ENCODE assay signal across 8 mouse cellular contexts in genomic region chr9:75435918-75436317, GRCm38 (mm10). TPM values are rescaled to one million over a fixed set of nuclear protein-coding genes. Genes with fewer than 3 reads are reported as not detected.
A peak's percentile ranks its signal among the peaks of the same experiment; 100 is the strongest.
DNase-seq lines count a peak whose midpoint lies in the region; ATAC-seq lines count a peak whose summit lies in the region.

No protein-coding gene starts in this region.

- H3K9ac ChIP-seq in intestine, embryonic 15.5 days, result no peak overlapping the region
- peak overlapping the region; percentile 27 for H3K9ac ChIP-seq in midbrain, embryonic 11.5 days (ENCODE audit: low read length)

- DNase-seq in layer of hippocampus, adult 11-12 months (ENCODE audit: low spot score), result peak; percentile 67
- DNase-seq in layer of hippocampus, adult 9-10 months (ENCODE audit: low spot score), result no peak
- peak; percentile 92 for DNase-seq in embryo, embryonic 10 days (ENCODE audit: low spot score)
- DNase-seq in gastrocnemius, postnatal 25 days, result peak; percentile 79
- peak; percentile 73 for DNase-seq in left cerebral cortex, postnatal 4 days
- peak; percentile 95 for DNase-seq in midbrain, embryonic 11.5 days (ENCODE audit: low spot score, missing footprints)
- peak; percentile 92 for DNase-seq in skeletal muscle tissue, adult 2 months (ENCODE audit: low read depth, low spot score)

- no peaks in the 10 kb centered on the region for H3K36me3 ChIP-seq in intestine, embryonic 15.5 days
- no peaks in the 10 kb centered on the region for H3K36me3 ChIP-seq in midbrain, embryonic 11.5 days (ENCODE audit: control insufficient read depth, insufficient read depth, low read length)

- no peak overlapping the region for H3K4me3 ChIP-seq in intestine, embryonic 15.5 days (replicated peaks)
- H3K4me3 ChIP-seq in midbrain, embryonic 11.5 days (ENCODE audit: low read depth, low read length), result no peak overlapping the region

- WGBS in intestine, embryonic 15.5 days, result 5% methylated on average over 12 of the region's 12 CpGs
- WGBS in midbrain, embryonic 11.5 days, result 3% methylated on average over 12 of the region's 12 CpGs

- no peaks in the 10 kb centered on the region for H3K27me3 ChIP-seq in intestine, embryonic 15.5 days (replicated peaks)
- H3K27me3 ChIP-seq in midbrain, embryonic 11.5 days (ENCODE audit: control insufficient read depth, insufficient read depth, low read length), result no peaks in the 10 kb centered on the region

- no peaks in the 10 kb centered on the region for H3K9me3 ChIP-seq in intestine, embryonic 15.5 days
- H3K9me3 ChIP-seq in midbrain, embryonic 11.5 days (ENCODE audit: control insufficient read depth, low read length), result no peaks in the 10 kb centered on the region

- H3K27ac ChIP-seq in intestine, embryonic 15.5 days, result no peak overlapping the region
- H3K27ac ChIP-seq in midbrain, embryonic 11.5 days (ENCODE audit: low read depth, low read length), result peak overlapping the region; percentile 35; the same call in 1 of the 2 replicates

- peak overlapping the region; percentile 18; the same call in 1 of the 2 replicates for H3K4me2 ChIP-seq in intestine, embryonic 15.5 days (replicated peaks)
- no peak overlapping the region for H3K4me2 ChIP-seq in midbrain, embryonic 11.5 days

- peak; percentile 76 for ATAC-seq in intestine, embryonic 15.5 days
- peak; percentile 89 for ATAC-seq in midbrain, embryonic 11.5 days (ENCODE audit: low FRiP score)

- intact Hi-C loops in left cerebral cortex, postnatal 4 days (cut with DNase I), result no loop called here

- no peaks in the 10 kb centered on the region for H3K4me1 ChIP-seq in intestine, embryonic 15.5 days (replicated peaks)
- no peaks in the 10 kb centered on the region; the same call in 1 of the 2 replicates for H3K4me1 ChIP-seq in midbrain, embryonic 11.5 days (ENCODE audit: control insufficient read depth, insufficient read depth, low read length)

RNA-seq across cellular contexts. Expression of gene Leo1, which starts 5.4 kb away (rescaled TPM):
- total RNA-seq in gastrocnemius, postnatal 25 days (2021), result 10 to 100 TPM; 12.3 to 21.3 TPM
- 32.5 and 35.2 TPM in 2 replicates for polyA plus RNA-seq in intestine, embryonic 15.5 days (2015; fragmentation: Nextera tagmentation; extraction: Ambion mirVana)
- 10 to 100 TPM; 36.9 to 38.3 TPM for total RNA-seq in left cerebral cortex, postnatal 4 days (2021)
- 45.2 and 49.9 TPM in 2 replicates for polyA plus RNA-seq in midbrain, embryonic 11.5 days (2014; fragmentation: Nextera tagmentation; extraction: Ambion mirVana)

RNA-seq across cellular contexts. Expression of gene Mapk6, which starts 26.1 kb away (rescaled TPM):
- total RNA-seq in gastrocnemius, postnatal 25 days (2021), result 10 to 100 TPM; 25.9 to 30.0 TPM
- 47.2 and 55.5 TPM in 2 replicates for polyA plus RNA-seq in intestine, embryonic 15.5 days (2015; fragmentation: Nextera tagmentation; extraction: Ambion mirVana)
- 100 to 1,000 TPM; 108 to 111 TPM for total RNA-seq in left cerebral cortex, postnatal 4 days (2021)
- polyA plus RNA-seq in midbrain, embryonic 11.5 days (2014; fragmentation: Nextera tagmentation; extraction: Ambion mirVana), result 193 and 199 TPM in 2 replicates
